Mouse (Mus musculus): ENCODE results near the gene Xpnpep1. TPM values are rescaled to one million over a fixed set of nuclear protein-coding genes. Genes with fewer than 3 reads are reported as not detected.
A peak's percentile ranks its signal among the peaks of the same experiment; 100 is the strongest.

The Xpnpep1 gene
- total RNA-seq, 4 experiments from 2014 or later, result 52.4 to 81.0 (median 72.0) TPM

- DNase-seq (ENCODE audit: low spot score), result no peak
These were observed 7.4 kb downstream of the Xpnpep1 start for GRCm38 (mm10) chr19:53032647-53033046.

- DNase-seq (ENCODE audit: low spot score), result no peak
These were observed 8.1 kb downstream of the Xpnpep1 start for GRCm38 (mm10) chr19:53031957-53032371.

DNA sequence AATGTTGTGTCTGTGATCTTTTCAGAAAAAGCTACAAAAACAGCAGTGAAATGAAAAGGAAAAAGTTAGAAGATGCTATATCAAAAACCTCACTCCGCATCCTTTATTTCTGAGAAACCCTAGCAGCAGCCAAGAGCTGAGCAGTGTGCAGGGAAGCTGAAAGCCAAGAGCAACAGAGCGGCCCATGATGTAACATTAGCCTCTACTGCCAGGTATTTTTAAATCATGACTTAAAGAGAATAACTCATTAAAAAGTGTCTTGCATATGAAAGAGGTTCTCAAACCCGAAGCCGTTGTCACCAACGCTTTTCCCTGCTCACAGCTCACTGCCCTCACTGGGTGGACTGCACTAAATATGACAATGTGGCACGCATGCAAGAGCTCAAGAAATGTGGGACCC lies 9.7 kb downstream of the Xpnpep1 start:
- no peak for DNase-seq (ENCODE audit: low spot score)

- DNase-seq (ENCODE audit: low spot score), result no peak
These were observed 10.3 kb downstream of the Xpnpep1 start for GRCm38 (mm10) chr19:53029686-53030085.

DNA sequence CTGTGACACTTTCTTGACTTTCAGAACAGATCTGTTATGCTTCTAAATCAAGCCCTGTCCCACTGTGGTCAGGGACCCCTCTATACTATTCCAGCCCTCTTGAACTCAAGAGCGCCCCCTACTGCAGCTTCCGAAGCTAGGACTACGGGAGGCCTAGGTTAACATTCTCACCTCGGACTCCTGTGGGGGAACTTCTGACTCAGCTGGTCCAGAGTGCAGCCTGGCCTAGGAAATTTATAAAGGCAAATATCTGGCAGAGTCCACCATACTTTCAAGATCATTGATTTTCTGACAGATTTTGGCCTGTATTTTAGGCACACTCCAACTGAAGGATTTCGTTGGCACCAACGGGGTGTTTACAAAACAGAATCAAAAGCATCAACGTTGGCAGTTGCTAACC lies 11.0 kb downstream of the Xpnpep1 start:
- no peak for DNase-seq (ENCODE audit: low spot score)

- DNase-seq (ENCODE audit: low spot score), result no peak
These were observed 11.8 kb downstream of the Xpnpep1 start for GRCm38 (mm10) chr19:53028216-53028615.

DNA sequence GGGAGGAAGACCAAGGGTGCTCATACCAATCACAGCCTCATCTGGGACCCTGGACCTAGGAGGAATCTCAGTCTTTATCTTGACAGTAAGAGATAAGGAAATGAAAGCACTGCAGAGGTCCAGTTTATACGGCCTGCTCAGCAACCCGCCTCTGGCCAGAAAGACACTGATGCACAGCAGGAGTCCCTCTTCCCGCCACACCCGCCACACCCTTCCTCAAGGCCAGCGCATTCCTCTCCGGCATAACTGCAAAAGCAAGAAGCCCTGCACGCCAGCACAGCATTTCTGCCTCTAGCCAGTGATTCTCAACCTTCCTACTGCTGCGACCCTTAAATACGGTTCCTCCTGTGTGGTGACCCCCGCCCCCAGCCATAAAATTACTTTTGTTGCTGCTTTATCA lies 16.8 kb downstream of the Xpnpep1 start:
- no peak for DNase-seq (ENCODE audit: low spot score)

- no peak for DNase-seq (ENCODE audit: low spot score)
These were observed 17.9 kb downstream of the Xpnpep1 start for GRCm38 (mm10) chr19:53022037-53022614.

- DNase-seq (ENCODE audit: low spot score), result no peak
These were observed 18.5 kb downstream of the Xpnpep1 start for GRCm38 (mm10) chr19:53021537-53021936.

- peak; percentile 59 for DNase-seq (ENCODE audit: low spot score)
These were observed 20.1 kb downstream of the Xpnpep1 start for GRCm38 (mm10) chr19:53019716-53020463.

GRCm38 (mm10) chr19:53017954-53018353 lies 22.1 kb downstream of the Xpnpep1 start:
- DNase-seq (ENCODE audit: low spot score), result no peak

- peak; percentile 52 for DNase-seq (ENCODE audit: low spot score)
These were observed 22.8 kb downstream of the Xpnpep1 start for GRCm38 (mm10) chr19:53017248-53017647.

- DNase-seq (ENCODE audit: low spot score), result no peak
These were observed 24.9 kb downstream of the Xpnpep1 start for GRCm38 (mm10) chr19:53014910-53015710.

GRCm38 (mm10) chr19:53013744-53014143 lies 26.3 kb downstream of the Xpnpep1 start:
- peak; percentile 33 for DNase-seq (ENCODE audit: low spot score)

DNA sequence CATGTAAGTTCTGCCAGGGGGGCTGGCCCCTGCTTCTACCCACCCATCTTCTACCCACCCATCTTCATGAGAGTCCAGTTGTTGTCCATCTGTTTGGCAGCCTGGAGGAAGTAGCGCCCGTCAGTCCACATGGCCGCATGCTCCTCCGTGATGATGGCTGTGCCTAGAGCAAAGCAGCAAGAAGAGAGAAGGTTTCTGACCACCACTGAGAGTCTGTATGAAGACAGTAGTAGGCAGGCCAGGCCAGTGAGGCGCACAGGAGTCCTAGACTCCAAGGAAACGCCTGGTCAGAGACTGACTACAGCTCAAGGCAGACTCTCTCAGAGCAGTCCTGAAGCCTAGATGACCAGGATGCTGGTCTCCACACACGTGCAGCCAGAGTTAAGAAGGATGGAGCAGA lies 26.7 kb downstream of the Xpnpep1 start:
- DNase-seq (ENCODE audit: low spot score), result no peak

DNA sequence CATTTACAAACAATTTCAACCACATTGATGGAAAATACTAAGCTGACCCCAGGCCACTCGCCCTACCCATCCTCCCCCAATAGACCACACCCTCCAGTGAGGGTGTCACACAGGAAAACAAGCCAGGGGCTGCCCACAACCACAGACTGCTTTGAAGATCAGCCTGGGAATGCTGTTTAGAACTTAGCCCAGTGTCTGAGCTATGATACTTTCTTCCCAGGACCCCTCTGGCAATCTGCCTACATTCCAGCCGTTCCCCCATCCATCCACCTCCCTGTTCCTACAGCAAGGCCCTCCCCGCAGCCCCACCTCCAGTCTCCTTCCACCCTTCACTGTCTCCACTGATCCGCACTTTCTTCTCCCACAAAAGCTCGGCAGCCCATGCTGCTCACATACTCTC lies 29.1 kb downstream of the Xpnpep1 start:
- no peak for DNase-seq (ENCODE audit: low spot score)

DNA sequence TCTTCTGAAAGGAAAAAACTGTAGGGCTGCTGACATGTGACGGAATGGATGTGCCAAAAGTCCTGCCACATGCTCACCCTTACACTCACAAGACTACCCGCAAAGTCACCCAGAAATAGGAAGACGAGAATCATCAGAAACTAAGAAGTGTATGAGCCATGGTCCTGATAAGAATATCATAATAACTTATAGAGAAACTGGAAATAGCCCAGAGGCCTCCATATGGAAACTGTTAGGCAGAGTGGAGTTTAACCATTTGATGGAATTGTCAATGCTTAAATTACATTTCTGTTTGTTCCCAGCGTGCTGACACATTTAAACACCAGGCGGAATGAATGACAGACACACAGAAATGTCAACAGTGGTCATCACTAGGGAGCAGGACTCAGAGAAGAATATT lies 31.1 kb downstream of the Xpnpep1 start:
- DNase-seq (ENCODE audit: low spot score), result no peak

DNA sequence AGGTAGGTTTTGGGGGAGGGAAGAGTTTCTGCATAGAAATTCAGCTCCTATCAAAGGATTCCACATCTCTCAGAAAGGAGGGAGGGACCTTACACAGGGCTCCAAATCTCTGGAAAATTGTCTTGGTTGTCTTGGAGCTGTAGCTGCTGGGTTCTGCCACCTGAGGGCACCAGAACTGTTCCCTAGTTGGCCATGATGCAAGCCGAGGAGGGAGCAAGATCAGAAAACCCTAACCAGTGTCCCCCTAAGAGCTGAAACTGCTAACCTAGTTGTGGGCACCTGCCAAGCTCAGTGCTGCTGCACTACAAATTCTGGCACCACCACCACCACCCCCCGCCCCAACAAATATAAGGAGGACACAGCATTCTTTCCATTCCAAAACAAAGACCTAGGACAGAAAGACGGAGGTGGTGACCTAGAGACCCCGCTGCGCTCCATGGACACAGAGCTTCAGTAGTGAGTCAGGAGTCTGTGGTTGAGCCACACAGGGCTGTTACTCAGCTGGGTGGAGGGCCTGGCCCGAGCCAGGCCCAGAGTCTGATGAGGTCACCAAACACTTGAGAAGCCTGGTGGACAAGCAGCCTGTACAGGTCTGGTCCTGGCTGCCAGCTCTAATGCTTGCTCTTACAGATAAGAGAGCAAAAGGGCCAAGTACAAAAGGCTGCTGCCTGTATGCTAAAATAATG lies 31.9 kb downstream of the Xpnpep1 start:
- DNase-seq (ENCODE audit: low spot score), result peak; percentile 73

- no peak for DNase-seq (ENCODE audit: low spot score)
These were observed 34.0 kb downstream of the Xpnpep1 start for GRCm38 (mm10) chr19:53005978-53006377.

GRCm38 (mm10) chr19:53003554-53004365 lies 36.3 kb downstream of the Xpnpep1 start:
- no peak for DNase-seq (ENCODE audit: low spot score)
